Mouse (Mus musculus) heart, adult 2 months (tissue): ENCODE data around the gene Slc35d3. TPM values are rescaled to one million over a fixed set of nuclear protein-coding genes. Genes with fewer than 3 reads are reported as not detected.

Source experiments
- DNase-seq, 2 experiments: peaks; one replicate each; pipeline ENCODE4 v3.0.0; 2021
- H3K27ac ChIP-seq: fragments of 200-600 bp; 2 replicates; pipeline ENCODE4 v1.8.1; 2022
- H3K27me3 ChIP-seq: fragments of 200-500 bp; 2 replicates; pipeline ENCODE4 v1.6.1; 2012; ENCODE audit warnings: mild to moderate bottlenecking, low read length, inconsistent platforms, mixed read lengths; ENCODE audit not compliant: control insufficient read depth, insufficient read depth
- H3K36me3 ChIP-seq: fragments of 200-500 bp; 2 replicates; pipeline ENCODE4 v1.6.1; 2012; ENCODE audit warnings: low read length, inconsistent platforms; ENCODE audit not compliant: control insufficient read depth, insufficient read depth
- H3K4me1 ChIP-seq: fragments of 200-500 bp; 2 replicates; pipeline ENCODE4 v1.6.1; 2011; ENCODE audit warnings: low read length; ENCODE audit not compliant: control insufficient read depth, insufficient read depth
- H3K4me3 ChIP-seq: fragments of 200-600 bp; 2 replicates; pipeline ENCODE4 v1.8.1; 2022
- H3K79me2 ChIP-seq: fragments of 200-500 bp; replicated peaks from 2 replicates; pipeline ENCODE4 v1.6.1; 2012; ENCODE audit warnings: mild to moderate bottlenecking, inconsistent platforms, low read length, moderate library complexity, mixed read lengths; ENCODE audit not compliant: control insufficient read depth, insufficient read depth
- H3K9ac ChIP-seq: fragments of 200-500 bp; 2 replicates; pipeline ENCODE4 v1.6.1; 2012; ENCODE audit warnings: low read depth, mild to moderate bottlenecking, control low read depth, inconsistent platforms, low read length, mixed read lengths
- CTCF ChIP-seq: fragments of 200-600 bp; IDR thresholded peaks from 2 replicates; pipeline ENCODE4 v1.8.1; 2022; ENCODE audit warnings: antibody characterized with exemption, mild to moderate bottlenecking, moderate library complexity
- EP300 ChIP-seq: fragments of 200-500 bp; IDR thresholded peaks from 2 replicates; pipeline ENCODE4 v1.6.1; 2011; ENCODE audit warnings: low read depth, low read length, control low read depth; ENCODE audit not compliant: insufficient read depth
- POLR2A ChIP-seq: fragments of 200-500 bp; IDR thresholded peaks from 2 replicates; pipeline ENCODE4 v1.6.1; 2011; ENCODE audit warnings: mild to moderate bottlenecking, low read depth, low read length, control low read depth; ENCODE audit not compliant: insufficient read depth
- WGBS: fragments of 180-500 bp; shearing (Covaris S2); methylation state at CpG from one replicate; pipeline ENCODE4 v1.1.7; 2018; 5-methylcytosine and 5-hydroxymethylcytosine counted together
- intact Hi-C: fragments of 180-260 bp; cut with DNase I; formaldehyde crosslinking; loops from one replicate; pipeline ENCODE4 v1.15.1; 2025
- polyA plus RNA-seq: library from polyadenylated mRNA; depleted of rRNA; stranded (reverse); fragments of >200 nt; gene quantifications from 2 replicates; pipeline ENCODE4 v1.2.3, GENCODE M21; 2012
- total RNA-seq, 2 experiments: library from RNA; stranded (reverse); gene quantifications; 2 replicates each; pipeline ENCODE4 v1.2.3; 2021

Gene Slc35d3
- total and polyA plus RNA-seq, 3 experiments = 0.14 TPM; not detected in 2

GRCm38 (mm10) chr10:19831072-19831849 is 20.0 kb downstream of the Slc35d3 start:
- TF ChIP-seq POLR2A (no peak), EP300 (no peak)
- no peak overlapping the region for H3K4me3 ChIP-seq
- H3K9ac ChIP-seq = no peak overlapping the region
- no peaks in the 10 kb centered on the region for H3K79me2 ChIP-seq
- H3K27me3 ChIP-seq = no peaks in the 10 kb centered on the region
- no peak for DNase-seq
- WGBS = 79% methylated on average over 5 of the region's 5 CpGs
- no peak overlapping the region for H3K27ac ChIP-seq
- H3K4me1 ChIP-seq = no peaks in the 10 kb centered on the region
- H3K36me3 ChIP-seq = no peaks in the 10 kb centered on the region
- intact Hi-C loops = no loop called here

GRCm38 (mm10) chr10:19820986-19821385 is 30.3 kb downstream of the Slc35d3 start:
- no peak overlapping the region for H3K4me3 ChIP-seq
- no peak overlapping the region for H3K9ac ChIP-seq
- no peak for TF ChIP-seq EP300
- TF ChIP-seq POLR2A = no peak
- no peak for TF ChIP-seq CTCF
- no peaks in the 10 kb centered on the region for H3K27me3 ChIP-seq
- intact Hi-C loops = no loop called here
- DNase-seq = no peak
- H3K27ac ChIP-seq = no peak overlapping the region
- H3K79me2 ChIP-seq = no peaks in the 10 kb centered on the region
- 59% methylated on average over 3 of the region's 3 CpGs for WGBS
- no peaks in the 10 kb centered on the region for H3K36me3 ChIP-seq
- H3K4me1 ChIP-seq = no peaks in the 10 kb centered on the region

- H3K79me2 ChIP-seq = no peaks in the 10 kb centered on the region
- H3K4me3 ChIP-seq = no peak overlapping the region
- no peaks in the 10 kb centered on the region for H3K36me3 ChIP-seq
- no peak for DNase-seq
- intact Hi-C loops = no loop called here
- H3K27me3 ChIP-seq = no peaks in the 10 kb centered on the region
- H3K4me1 ChIP-seq = no peaks in the 10 kb centered on the region; the same call in 1 of the 2 replicates
- no peak overlapping the region for H3K27ac ChIP-seq
- WGBS = 26% methylated on average over 16 of the region's 16 CpGs
- TF ChIP-seq POLR2A (no peak), CTCF (no peak), EP300 (no peak)
- H3K9ac ChIP-seq = no peak overlapping the region
Observed at GRCm38 (mm10) chr10:19818723-19819355, 32.4 kb downstream of the Slc35d3 start.

GRCm38 (mm10) chr10:19815371-19815770 is 35.9 kb downstream of the Slc35d3 start:
- intact Hi-C loops = no loop called here
- Histone ChIP-seq H3K4me1 (no peaks in the 10 kb centered on the region; the same call in 1 of the 2 replicates), H3K36me3 (no peaks in the 10 kb centered on the region), H3K4me3 (no peak overlapping the region), H3K9ac (no peak overlapping the region), H3K27ac (no peak overlapping the region), H3K79me2 (no peaks in the 10 kb centered on the region), H3K27me3 (no peaks in the 10 kb centered on the region)
- TF ChIP-seq EP300 = no peak
- no peak for TF ChIP-seq CTCF
- TF ChIP-seq POLR2A = no peak
- DNase-seq = peak in 1 of 2 experiments; percentile 10
- 8% methylated on average over 8 of the region's 8 CpGs for WGBS

GRCm38 (mm10) chr10:19811436-19812172 is 39.7 kb downstream of the Slc35d3 start:
- Histone ChIP-seq H3K4me3 (no peak overlapping the region), H3K4me1 (no peaks in the 10 kb centered on the region; the same call in 1 of the 2 replicates), H3K27ac (no peak overlapping the region), H3K27me3 (no peaks in the 10 kb centered on the region), H3K79me2 (no peaks in the 10 kb centered on the region), H3K9ac (no peak overlapping the region), H3K36me3 (no peaks in the 10 kb centered on the region)
- DNase-seq = no peak
- 27% methylated on average over 9 of the region's 9 CpGs for WGBS
- TF ChIP-seq CTCF (peak; percentile 57), POLR2A (no peak), EP300 (no peak)
- intact Hi-C loops = loop anchor here (5.0 kb wide), 1 partner anchor 569 kb away; no protein-coding TSS in a partner anchor

DNA sequence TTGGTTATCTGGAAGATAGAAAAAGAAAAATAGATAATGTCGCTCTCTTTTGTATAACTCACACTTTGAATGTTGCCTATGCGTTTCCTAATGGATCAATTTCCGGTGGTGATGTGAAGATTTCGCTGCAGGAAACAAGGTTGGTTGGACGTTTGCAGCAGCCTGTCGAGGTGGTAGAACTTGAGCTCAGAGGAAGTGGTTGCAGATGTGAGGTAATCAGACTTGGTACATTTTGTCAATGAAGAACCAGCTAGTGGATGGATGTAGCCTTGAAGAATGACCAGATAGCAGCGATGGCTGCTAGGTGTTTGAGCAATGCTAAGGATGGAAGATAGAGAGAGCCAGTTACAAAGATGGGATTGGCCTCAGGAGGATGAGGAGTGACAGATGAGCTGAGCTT is 46.5 kb downstream of the Slc35d3 start:
- TF ChIP-seq EP300 = no peak
- TF ChIP-seq CTCF = no peak
- TF ChIP-seq POLR2A = no peak
- DNase-seq = no peak
- intact Hi-C loops = no loop called here
- H3K4me3 ChIP-seq = no peak overlapping the region
- no peaks in the 10 kb centered on the region for H3K4me1 ChIP-seq
- H3K27ac ChIP-seq = no peak overlapping the region
- WGBS = 69% methylated on average over 7 of the region's 7 CpGs
- H3K36me3 ChIP-seq = no peaks in the 10 kb centered on the region
- H3K27me3 ChIP-seq = 0 out of 2 replicates have a peak, but pooled peaks cover 1% of the 10 kb centered on the region
- no peaks in the 10 kb centered on the region for H3K79me2 ChIP-seq
- H3K9ac ChIP-seq = no peak overlapping the region
